Mouse (Mus musculus) heart, postnatal 0 days (tissue): Measurements from ENCODE around the gene Ankrd55. TPM values are rescaled to one million over a fixed set of nuclear protein-coding genes. Genes with fewer than 3 reads are reported as not detected.
"Not testable (repeated sequence)": the region's sequence is repeated elsewhere in the genome, so short reads cannot be mapped to it uniquely, and the experiment has no call there.

Source experiments
- ATAC-seq: fragments of 200-750 bp; cut with Nextera tagmentation; 2 replicates; pipeline ENCODE4 v1.8.0; 2017; ENCODE audit warnings: low read depth, moderate number of reproducible peaks, moderate library complexity; ENCODE audit not compliant: insufficient read depth
- DNase-seq: peaks from one replicate; pipeline ENCODE4 v3.0.0-alpha.2; 2016; ENCODE audit warnings: low spot score
- H3K27ac ChIP-seq: fragments of 300-500 bp; sonication (generic); 2 replicates; pipeline ENCODE4 v1.5.1; 2014; ENCODE audit warnings: low read depth, mild to moderate bottlenecking
- H3K27me3 ChIP-seq: fragments of 300-500 bp; sonication (generic); 2 replicates; pipeline ENCODE4 v1.6.1; 2014; ENCODE audit warnings: low read length, mixed read lengths; ENCODE audit not compliant: control insufficient read depth, insufficient read depth
- H3K36me3 ChIP-seq: fragments of 300-500 bp; sonication (generic); replicated peaks from 2 replicates; pipeline ENCODE4 v1.6.1; 2014; ENCODE audit warnings: low read length, mixed read lengths; ENCODE audit not compliant: control insufficient read depth, insufficient read depth
- H3K4me1 ChIP-seq: fragments of 300-500 bp; sonication (generic); 2 replicates; pipeline ENCODE4 v1.6.1; 2014; ENCODE audit warnings: antibody characterized with exemption; ENCODE audit not compliant: control insufficient read depth, insufficient read depth
- H3K4me2 ChIP-seq: fragments of 300-500 bp; sonication (generic); 2 replicates; pipeline ENCODE4 v1.6.1; 2014; ENCODE audit warnings: low read depth, mild to moderate bottlenecking, low read length, moderate library complexity
- H3K4me3 ChIP-seq: fragments of 300-500 bp; sonication (generic); 2 replicates; pipeline ENCODE4 v1.5.1; 2014; ENCODE audit warnings: low read depth, low read length
- H3K9ac ChIP-seq: fragments of 300-500 bp; sonication (generic); replicated peaks from 2 replicates; pipeline ENCODE4 v1.6.1; 2014; ENCODE audit warnings: low read depth, low read length, mixed read lengths
- H3K9me3 ChIP-seq: fragments of 300-500 bp; sonication (generic); replicated peaks from 2 replicates; pipeline ENCODE4 v1.6.1; 2016; ENCODE audit warnings: low read length; ENCODE audit not compliant: control insufficient read depth
- CTCF ChIP-seq: IDR thresholded peaks from 2 replicates; pipeline ENCODE4 v1.5.1; 2016; ENCODE audit warnings: antibody characterized with exemption, control low read depth, low read depth
- EP300 ChIP-seq: IDR thresholded peaks from 2 replicates; pipeline ENCODE4 v1.6.1; 2016; ENCODE audit warnings: antibody characterized with exemption, low read depth
- WGBS: fragments of 180-500 bp; shearing (Covaris S2); extraction: QIAGEN DNeasy Blood & Tissue Kit; methylation state at CpG from one replicate; pipeline ENCODE4 v1.1.7; 2014; 5-methylcytosine and 5-hydroxymethylcytosine counted together
- polyA plus RNA-seq: library from polyadenylated mRNA; unstranded; fragments of >200 nt; fragmentation: Nextera tagmentation; extraction: Ambion mirVana; gene quantifications from 2 replicates; pipeline ENCODE4 v1.2.1, GENCODE M21; 2015
- total RNA-seq: library from RNA; depleted of rRNA; stranded (reverse); fragments of >200 nt; gene quantifications from 2 replicates; pipeline ENCODE4 v1.2.3, GENCODE M21; 2014; ENCODE audit warnings: low replicate concordance

Gene Ankrd55
- total and polyA plus RNA-seq, 2 experiments from 2014 or later = 0.05 TPM; not detected in 1

- Histone ChIP-seq H3K4me3 (no peak overlapping the region), H3K9ac (no peak overlapping the region), H3K27ac (no peak overlapping the region), H3K4me1 (peaks cover 8% of the 10 kb centered on the region; the same call in 1 of the 2 replicates), H3K9me3 (no peaks in the 10 kb centered on the region), H3K27me3 (0 out of 2 replicates have a peak, but pooled peaks cover 3% of the 10 kb centered on the region), H3K36me3 (no peaks in the 10 kb centered on the region), H3K4me2 (no peak overlapping the region)
- ATAC-seq (no peak), DNase-seq (no peak)
- TF ChIP-seq EP300 = no peak
- no peak for TF ChIP-seq CTCF
- WGBS = 32% methylated on average over 4 of the region's 4 CpGs
These were observed 4.2 kb downstream of the Ankrd55 start for GRCm38 (mm10) chr13:112292489-112292888.

- ATAC-seq = no peak
- Histone ChIP-seq H3K9me3 (no peaks in the 10 kb centered on the region), H3K4me1 (0 out of 2 replicates have a peak, but pooled peaks cover 3% of the 10 kb centered on the region), H3K9ac (no peak overlapping the region), H3K4me3 (no peak overlapping the region), H3K36me3 (no peaks in the 10 kb centered on the region), H3K27ac (no peak overlapping the region), H3K27me3 (0 out of 2 replicates have a peak, but pooled peaks cover 3% of the 10 kb centered on the region), H3K4me2 (no peak overlapping the region)
- whole genome bisulfite sequencing = 88% methylated on average over 6 of the region's 6 CpGs
- DNase-seq = no peak
- TF ChIP-seq EP300 (no peak), CTCF (no peak)
These were observed 4.8 kb downstream of the Ankrd55 start for GRCm38 (mm10) chr13:112293092-112293491.

- H3K4me1 ChIP-seq = no peaks in the 10 kb centered on the region
- no peak for DNase-seq
- WGBS = 89% methylated on average over 6 of the region's 6 CpGs
- no peak overlapping the region for H3K4me3 ChIP-seq
- ATAC-seq = no peak
- no peaks in the 10 kb centered on the region for H3K9me3 ChIP-seq
- H3K27me3 ChIP-seq = 0 out of 2 replicates have a peak, but pooled peaks cover 3% of the 10 kb centered on the region
- no peak overlapping the region for H3K27ac ChIP-seq
- H3K36me3 ChIP-seq = no peaks in the 10 kb centered on the region
- H3K9ac ChIP-seq = no peak overlapping the region
- no peak for TF ChIP-seq CTCF
- TF ChIP-seq EP300 = no peak
- no peak overlapping the region for H3K4me2 ChIP-seq
These were observed 6.2 kb downstream of the Ankrd55 start for GRCm38 (mm10) chr13:112294446-112294845.

GRCm38 (mm10) chr13:112297781-112298180, 9.5 kb downstream of the Ankrd55 start:
- no peak for DNase-seq
- WGBS = 64% methylated on average over 6 of the region's 6 CpGs

GRCm38 (mm10) chr13:112303429-112303828, 15.2 kb downstream of the Ankrd55 start:
- Histone ChIP-seq H3K4me1 (no peaks in the 10 kb centered on the region), H3K36me3 (no peaks in the 10 kb centered on the region), H3K9me3 (no peaks in the 10 kb centered on the region), H3K4me2 (no peak overlapping the region), H3K9ac (no peak overlapping the region), H3K27me3 (no peaks in the 10 kb centered on the region), H3K27ac (no peak overlapping the region), H3K4me3 (no peak overlapping the region)
- ATAC-seq (no peak), DNase-seq (no peak)
- WGBS = 92% methylated on average over 2 of the region's 2 CpGs
- no peak for TF ChIP-seq CTCF
- TF ChIP-seq EP300 = no peak

More at GRCm38 (mm10) chr13:112297781-112298180, 9.5 kb downstream of the Ankrd55 start:
- no peaks in the 10 kb centered on the region for H3K36me3 ChIP-seq
- no peaks in the 10 kb centered on the region for H3K9me3 ChIP-seq
- ATAC-seq = no peak
- no peak overlapping the region for H3K4me2 ChIP-seq
- no peaks in the 10 kb centered on the region for H3K27me3 ChIP-seq
- H3K9ac ChIP-seq = no peak overlapping the region
- no peak overlapping the region for H3K4me3 ChIP-seq
- TF ChIP-seq EP300 (no peak), CTCF (no peak)
- no peaks in the 10 kb centered on the region for H3K4me1 ChIP-seq
- no peak overlapping the region for H3K27ac ChIP-seq

- Histone ChIP-seq H3K4me3 (no peak overlapping the region), H3K36me3 (no peaks in the 10 kb centered on the region), H3K4me1 (0 out of 2 replicates have a peak, but pooled peaks cover 6% of the 10 kb centered on the region), H3K27me3 (no peaks in the 10 kb centered on the region), H3K27ac (no peak overlapping the region), H3K9ac (no peak overlapping the region), H3K4me2 (no peak overlapping the region), H3K9me3 (no peaks in the 10 kb centered on the region)
- TF ChIP-seq EP300 (no peak), CTCF (peak; percentile 81)
- DNase-seq = peak; percentile 66
- 9% methylated on average over 1 of the region's 1 CpGs for WGBS
- ATAC-seq = peak; percentile 55; the same call in 1 of the 2 replicates
These were observed 20.4 kb downstream of the Ankrd55 start for GRCm38 (mm10) chr13:112308672-112309071.

GRCm38 (mm10) chr13:112311611-112312010, 23.4 kb downstream of the Ankrd55 start:
- not testable (repeated sequence) for H3K4me3 ChIP-seq, H3K27me3 ChIP-seq, H3K4me1 ChIP-seq, H3K4me2 ChIP-seq, H3K36me3 ChIP-seq, H3K9me3 ChIP-seq, H3K9ac ChIP-seq, DNase-seq
- H3K27ac ChIP-seq = peak overlapping the region; percentile 61
- 13% methylated on average over 3 of the region's 3 CpGs for WGBS
- peak; percentile 30; the same call in 1 of the 2 replicates for ATAC-seq
